Mouse (Mus musculus): ENCODE measurements around the gene Lcp2. TPM values are rescaled to one million over a fixed set of nuclear protein-coding genes. Genes with fewer than 3 reads are reported as not detected.

The Lcp2 gene
- total and polyA plus RNA-seq, 3 experiments: 19.4 to 24.0 (median 20.1) TPM

DNA sequence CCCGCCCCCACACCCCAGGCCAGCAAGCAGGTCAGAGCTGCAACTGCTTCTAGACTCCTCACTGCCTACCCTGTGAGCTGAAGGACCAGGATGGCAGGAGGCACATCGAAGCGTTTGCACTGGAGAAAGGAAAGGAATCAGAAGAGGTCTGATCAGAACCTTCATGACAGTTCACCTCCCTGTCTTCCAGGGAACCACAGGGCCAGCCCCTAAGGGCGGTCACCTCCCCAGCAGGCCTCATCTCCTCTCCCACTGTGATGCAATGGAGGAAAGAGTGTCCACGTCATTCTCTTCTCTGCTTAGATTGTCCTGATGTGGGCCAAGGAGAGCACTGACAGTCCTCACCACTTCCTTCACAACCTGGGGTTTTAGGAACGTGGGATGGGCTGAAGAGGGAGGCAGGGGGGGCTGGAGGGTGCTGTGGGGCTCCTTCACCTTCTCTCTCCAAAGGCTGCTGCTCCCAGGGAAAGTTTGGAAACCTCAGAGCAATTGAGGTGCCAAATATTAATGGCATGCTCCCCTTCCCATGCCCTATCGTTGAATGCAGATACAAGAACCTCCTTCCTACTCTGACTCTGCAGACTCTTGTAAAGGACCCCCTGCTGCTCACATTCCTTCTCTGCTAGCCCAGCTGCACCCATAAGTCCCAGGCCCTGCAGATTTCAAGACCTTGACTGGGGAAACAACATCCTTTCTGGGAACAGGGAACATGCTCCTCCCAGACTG is 36.4 kb upstream of the Lcp2 start:
- peak overlapping the region; percentile 52 for H3K4me2 ChIP-seq (ENCODE audit: insufficient read depth, low read depth, poor library complexity, severe bottlenecking)
- in situ Hi-C loops (cut with MboI; ENCODE audit: low pct_ligation_motif_present, low pct_unique_long_range_greater_than_20kb, low sequenced_read_pairs) (no loop called here), dilution Hi-C loops (cut with MboI; ENCODE audit: extremely low pct_ligation_motif_present, extremely low pct_unique_long_range_greater_than_20kb, low sequenced_read_pairs) (no loop called here)
- no peaks in the 10 kb centered on the region for H3K27me3 ChIP-seq (replicated peaks)
- H3K9ac ChIP-seq (ENCODE audit: insufficient read depth, low read depth): peak overlapping the region; percentile 60
- peaks cover 25 to 45% of the 10 kb centered on the region in 2 experiments for H3K4me1 ChIP-seq (ENCODE audit: control insufficient read depth in 1 of 2, insufficient read depth in 2 of 2)
- no peaks in the 10 kb centered on the region for H3K36me3 ChIP-seq (replicated peaks in 1 of 2; ENCODE audit: control insufficient read depth in 1 of 2, insufficient read depth in 1 of 2, low read length in 1 of 2)
- TF ChIP-seq NRF1 (IDR thresholded peaks at IDR 0.05; ENCODE audit: low read depth, low read length) (no peak), HCFC1 (IDR thresholded peaks at IDR 0.05; ENCODE audit: low read depth, low read length) (no peak; the same call in 1 of the 2 replicates), BHLHE40 (IDR thresholded peaks at IDR 0.05; ENCODE audit: low read depth, low read length) (0 out of 2 replicates have a peak, but pooled peaks have one; percentile 21), ZKSCAN1 (IDR thresholded peaks at IDR 0.05; ENCODE audit: borderline replicate concordance, low read depth, low read length) (no peak), MYC (IDR thresholded peaks at IDR 0.05; ENCODE audit: low read depth, low read length) (no peak; the same call in 1 of the 2 replicates), CHD2 (IDR thresholded peaks at IDR 0.05; ENCODE audit: low read length) (0 out of 2 replicates have a peak, but pooled peaks have one; percentile 39), E2F4 (IDR thresholded peaks at IDR 0.05; ENCODE audit: insufficient replicate concordance, low read depth, low read length) (no peak), CTCF (conservative IDR thresholded peaks at IDR 0.05 in 1 of 2, IDR thresholded peaks at IDR 0.05 in 1 of 2; ENCODE audit: low read depth in 2 of 2, low read length in 2 of 2) (no peak), PAX5 (IDR thresholded peaks at IDR 0.05; ENCODE audit: low read length) (no peak), MAX (IDR thresholded peaks at IDR 0.05; ENCODE audit: low read length) (no peak; the same call in 1 of the 2 replicates), NELFE (IDR thresholded peaks at IDR 0.05; ENCODE audit: low read depth, low read length) (0 out of 2 replicates have a peak, but pooled peaks have one; percentile 8), SIN3A (IDR thresholded peaks at IDR 0.05; ENCODE audit: low read length) (no peak; the same call in 1 of the 2 replicates), GABPA (IDR thresholded peaks at IDR 0.05; ENCODE audit: insufficient replicate concordance, low read depth, low read length) (peak; percentile 53), RAD21 (IDR thresholded peaks at IDR 0.05; ENCODE audit: low read depth, low read length) (no peak), EP300 (IDR thresholded peaks at IDR 0.05; ENCODE audit: low read length) (no peak), POLR2AphosphoS2 (IDR thresholded peaks at IDR 0.05; ENCODE audit: low read depth, low read length) (no peak), ELF1 (IDR thresholded peaks at IDR 0.05; ENCODE audit: low read depth, low read length) (0 out of 2 replicates have a peak, but pooled peaks have one; percentile 41), RCOR1 (conservative IDR thresholded peaks at IDR 0.05; ENCODE audit: low read depth, low read length) (no peak), ZC3H11A (IDR thresholded peaks at IDR 0.05; ENCODE audit: low read depth, low read length) (no peak), USF2 (conservative IDR thresholded peaks at IDR 0.05; ENCODE audit: low read depth, low read length) (no peak), POLR2A (IDR thresholded peaks at IDR 0.05; ENCODE audit: low read depth, low read length) (peak; percentile 61), JUN (IDR thresholded peaks at IDR 0.05; ENCODE audit: insufficient read depth, low read depth, low read length) (no peak; the same call in 1 of the 2 replicates), MAFK (IDR thresholded peaks at IDR 0.05; ENCODE audit: insufficient replicate concordance, low read length) (no peak), KAT2A (IDR thresholded peaks at IDR 0.05; ENCODE audit: insufficient replicate concordance, low read length) (0 out of 2 replicates have a peak, but pooled peaks have one; percentile 18), MAZ (IDR thresholded peaks at IDR 0.05; ENCODE audit: low read depth, low read length) (0 out of 2 replicates have a peak, but pooled peaks have one; percentile 65), TCF12 (IDR thresholded peaks at IDR 0.05; ENCODE audit: low read depth, low read length) (no peak; the same call in 1 of the 2 replicates), JUND (conservative IDR thresholded peaks at IDR 0.05; ENCODE audit: low read depth, low read length) (peak; percentile 14; the same call in 1 of the 2 replicates), SMC3 (IDR thresholded peaks at IDR 0.05; ENCODE audit: low read depth, low read length) (no peak), ZNF384 (IDR thresholded peaks at IDR 0.05; ENCODE audit: low read depth, low read length) (no peak), USF1 (IDR thresholded peaks at IDR 0.05; ENCODE audit: low read depth, low read length) (no peak), ZMIZ1 (IDR thresholded peaks at IDR 0.05; ENCODE audit: low read depth, low read length) (peak; percentile 14; the same call in 1 of the 2 replicates), IRF4 (IDR thresholded peaks at IDR 0.05; ENCODE audit: low read depth, low read length) (no peak; the same call in 1 of the 2 replicates), UBTF (IDR thresholded peaks at IDR 0.05; ENCODE audit: low read depth, low read length) (no peak), CHD1 (IDR thresholded peaks at IDR 0.05; ENCODE audit: low read depth, low read length) (peak; percentile 53; the same call in 1 of the 2 replicates), MXI1 (IDR thresholded peaks at IDR 0.05; ENCODE audit: low read depth, low read length) (no peak; the same call in 1 of the 2 replicates), MEF2A (IDR thresholded peaks at IDR 0.05; ENCODE audit: borderline replicate concordance, low read depth, low read length) (peak; percentile 60), ETS1 (conservative IDR thresholded peaks at IDR 0.05; ENCODE audit: low read depth, low read length) (peak; percentile 81), TBP (conservative IDR thresholded peaks at IDR 0.05; ENCODE audit: low read depth, low read length) (peak; percentile 57; the same call in 1 of the 2 replicates)
- H3K4me3 ChIP-seq (replicated peaks in 1 of 3; ENCODE audit: low read depth in 2 of 3, low read length in 2 of 3, poor library complexity in 1 of 3): peak overlapping the region in 2 of 3 experiments; percentile 12 to 39
- DNase-seq (ENCODE audit: extremely low read depth): peak; percentile 87
- H3K27ac ChIP-seq (ENCODE audit: insufficient read depth, low read depth): peak overlapping the region; percentile 99
- H3K79me2 ChIP-seq (replicated peaks; ENCODE audit: control insufficient read depth, extremely low read depth, insufficient read depth, poor library complexity, severe bottlenecking): no peaks in the 10 kb centered on the region
- peaks cover 5% of the 10 kb centered on the region for H3K9me3 ChIP-seq (replicated peaks; ENCODE audit: low read length)
